Mouse (Mus musculus) monocyte, adult 5-6 weeks (primary cell): ENCODE results near the gene Dus2. TPM values are rescaled to one million over a fixed set of nuclear protein-coding genes. Genes with fewer than 3 reads are reported as not detected.

Experiments
- ATAC-seq: fragments of 153-309, 156-312 bp; replicated peaks from 2 replicates; pipeline ENCODE4 v1.8.0; 2017; ENCODE audit warnings: mild to moderate bottlenecking; ENCODE audit not compliant: low TSS enrichment, insufficient number of reproducible peaks, severe bottlenecking, poor library complexity, low FRiP score
- total RNA-seq: library from RNA; stranded (forward); fragments of 200-1000, 200-491, 200-594 nt; gene quantifications from 3 replicates; pipeline ENCODE4 v1.2.3, GENCODE M21; 2017

Gene Dus2
- total RNA-seq = 4.4 to 16.1 TPM (median 14.3 TPM) in 3 replicates

GRCm38 (mm10) chr8:105990856-105991387, at the start of gene Dus2:
Gene Dus2, plus strand, starts transcription at chr8:105991337.
- ATAC-seq = peak; percentile 84

- no peak for ATAC-seq
These were observed 49.1 kb upstream of the Dus2 start for GRCm38 (mm10) chr8:105942026-105942425.

- ATAC-seq = no peak
These were observed 48.6 kb upstream of the Dus2 start for GRCm38 (mm10) chr8:105942542-105942941.

- no peak for ATAC-seq
These were observed 47.8 kb upstream of the Dus2 start, which contains the start of gene Lcat for GRCm38 (mm10) chr8:105943321-105943739. Gene Lcat, minus strand, starts transcription at chr8:105943382.

- ATAC-seq = no peak
These were observed 41.8 kb upstream of the Dus2 start for GRCm38 (mm10) chr8:105949350-105949749.

- ATAC-seq = no peak
These were observed 40.0 kb upstream of the Dus2 start for GRCm38 (mm10) chr8:105951057-105951659.

- ATAC-seq = no peak
These were observed 34.6 kb upstream of the Dus2 start for GRCm38 (mm10) chr8:105956556-105956955.

- no peak for ATAC-seq
These were observed 33.3 kb upstream of the Dus2 start for GRCm38 (mm10) chr8:105957813-105958212.

- ATAC-seq = no peak
These were observed 31.8 kb upstream of the Dus2 start for GRCm38 (mm10) chr8:105959350-105959749.

GRCm38 (mm10) chr8:105961101-105961500, 30.0 kb upstream of the Dus2 start:
- no peak for ATAC-seq

- no peak for ATAC-seq
These were observed 29.6 kb upstream of the Dus2 start for GRCm38 (mm10) chr8:105961536-105961935.

- no peak for ATAC-seq
These were observed 26.5 kb upstream of the Dus2 start for GRCm38 (mm10) chr8:105964506-105965265.

- ATAC-seq = peak; percentile 28
These were observed 25.8 kb upstream of the Dus2 start for GRCm38 (mm10) chr8:105965266-105965904.

- ATAC-seq = 0 out of 2 replicates have a peak, but pooled peaks have one; percentile 14
These were observed 25.2 kb upstream of the Dus2 start, which contains the start of gene Slc12a4 for GRCm38 (mm10) chr8:105965905-105966341. Gene Slc12a4, minus strand, starts transcription at chr8:105966097.

- no peak for ATAC-seq
These were observed 24.3 kb upstream of the Dus2 start for GRCm38 (mm10) chr8:105966692-105967311.

GRCm38 (mm10) chr8:105969367-105969766, 21.8 kb upstream of the Dus2 start:
- no peak for ATAC-seq

GRCm38 (mm10) chr8:105971019-105971720, 20.0 kb upstream of the Dus2 start:
- no peak for ATAC-seq

GRCm38 (mm10) chr8:105975363-105975762, 15.8 kb upstream of the Dus2 start:
- ATAC-seq = no peak
